Mouse (Mus musculus) embryonic fibroblast, embryonic 13.5 days (primary cell): ENCODE measurements around the gene Efs. TPM values are rescaled to one million over a fixed set of nuclear protein-coding genes. Genes with fewer than 3 reads are reported as not detected.

Source experiments
- H3K27ac ChIP-seq: 2 replicates; pipeline ENCODE4 v1.5.1; 2012; ENCODE audit warnings: low read length, control low read depth, inconsistent platforms; ENCODE audit not compliant: insufficient read depth
- H3K4me1 ChIP-seq: 2 replicates; pipeline ENCODE4 v1.6.1; 2011; ENCODE audit warnings: low read length; ENCODE audit not compliant: control insufficient read depth, insufficient read depth
- H3K4me3 ChIP-seq: 2 replicates; pipeline ENCODE4 v1.5.1; 2011; ENCODE audit warnings: mild to moderate bottlenecking, control low read depth, low read length; ENCODE audit not compliant: insufficient read depth
- CTCF ChIP-seq: IDR thresholded peaks from 2 replicates; pipeline ENCODE4 v1.5.1; 2011; ENCODE audit warnings: mild to moderate bottlenecking, control low read depth, low read length, moderate library complexity, borderline replicate concordance; ENCODE audit not compliant: insufficient read depth
- POLR2A ChIP-seq: IDR thresholded peaks from 2 replicates; pipeline ENCODE4 v1.6.1; 2011; ENCODE audit warnings: low read depth, mild to moderate bottlenecking, control low read depth, low read length, moderate library complexity
- polyA plus RNA-seq: library from polyadenylated mRNA; stranded (reverse); fragments of >200 nt; gene quantifications from 2 replicates; pipeline ENCODE4 v1.2.4, GENCODE M21; 2011; ENCODE audit warnings: low read depth; ENCODE audit not compliant: missing spikeins, insufficient read length

Efs gene
- polyA plus RNA-seq, 1 experiment = 26.9 TPM

DNA sequence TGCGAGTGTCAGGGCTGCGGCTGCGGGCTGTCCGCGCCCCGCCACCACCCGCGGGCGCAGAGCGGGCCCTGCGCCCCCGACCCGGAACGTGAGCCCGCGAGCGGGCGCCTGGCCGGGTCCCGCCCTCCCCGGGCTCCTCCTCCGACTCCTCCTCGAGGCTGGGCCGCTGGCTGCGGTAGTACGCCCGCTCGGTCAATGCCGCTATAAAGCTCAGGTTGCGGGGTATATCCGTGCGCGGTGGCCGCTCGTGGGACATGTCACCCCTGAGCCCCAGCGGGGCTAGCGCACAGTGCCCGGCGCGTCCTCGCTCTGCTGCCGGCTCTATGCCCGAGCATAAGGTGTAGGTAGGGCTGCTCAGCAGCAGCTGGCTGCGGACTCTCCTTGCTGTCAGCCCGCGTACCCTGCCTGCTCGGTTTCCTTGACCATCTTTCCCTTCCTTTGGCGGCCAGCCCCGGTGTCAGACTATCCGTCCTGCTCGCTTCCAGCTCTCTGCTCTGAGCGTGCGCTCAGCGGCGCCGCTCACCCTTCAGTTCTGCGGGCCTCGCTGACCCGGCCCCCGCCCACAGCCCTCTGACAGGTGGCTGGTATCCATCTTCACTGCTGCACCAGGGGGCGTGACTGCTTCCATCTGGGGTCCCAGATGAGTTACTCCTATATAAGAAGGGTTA lies 48.7 kb downstream of the Efs start, which contains the start of gene Ppp1r3e:
Gene Ppp1r3e, minus strand, starts transcription at position 503 of the 668 bp plus-strand sequence.
- no peak for TF ChIP-seq CTCF
- peak; percentile 21; the same call in 1 of the 2 replicates for TF ChIP-seq POLR2A
- 0 out of 2 replicates have a peak, but pooled peaks cover 2% of the 10 kb centered on the region for H3K4me1 ChIP-seq
- H3K4me3 ChIP-seq = peak within 1 kb of the TSS; percentile 75
- H3K27ac ChIP-seq = peak within 1 kb of the TSS; percentile 53

DNA sequence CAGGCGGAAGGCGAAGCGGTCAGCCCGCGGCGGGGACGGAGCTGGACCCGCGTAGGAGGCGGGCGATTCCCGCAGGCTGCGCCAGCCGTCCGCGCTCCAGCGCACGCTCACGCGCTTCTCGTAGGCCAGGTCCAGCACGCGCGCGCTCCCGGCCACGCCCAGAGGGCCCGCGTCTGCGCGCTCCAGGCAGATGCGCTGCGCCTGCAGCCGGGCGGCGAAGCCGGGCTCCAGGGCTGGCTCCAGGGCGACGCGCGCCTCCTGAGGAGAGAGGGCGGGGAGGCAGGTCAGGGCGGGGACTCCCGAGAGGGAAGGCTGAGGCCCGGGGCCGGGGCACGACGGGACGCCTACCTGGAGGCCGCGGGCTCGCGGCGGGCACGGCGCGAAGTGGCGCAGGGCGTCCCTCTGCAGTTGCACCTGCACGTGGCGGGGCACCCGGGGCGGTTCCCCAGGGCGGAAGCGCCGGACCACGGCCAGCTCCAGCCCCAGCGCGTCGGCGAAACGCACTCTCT lies 49.3 kb downstream of the Efs start:
- peak; percentile 74 for TF ChIP-seq POLR2A
- no peak for TF ChIP-seq CTCF
- peak overlapping the region; percentile 53 for H3K27ac ChIP-seq
- H3K4me1 ChIP-seq = 0 out of 2 replicates have a peak, but pooled peaks cover 2% of the 10 kb centered on the region
- H3K4me3 ChIP-seq = peak overlapping the region; percentile 75

DNA sequence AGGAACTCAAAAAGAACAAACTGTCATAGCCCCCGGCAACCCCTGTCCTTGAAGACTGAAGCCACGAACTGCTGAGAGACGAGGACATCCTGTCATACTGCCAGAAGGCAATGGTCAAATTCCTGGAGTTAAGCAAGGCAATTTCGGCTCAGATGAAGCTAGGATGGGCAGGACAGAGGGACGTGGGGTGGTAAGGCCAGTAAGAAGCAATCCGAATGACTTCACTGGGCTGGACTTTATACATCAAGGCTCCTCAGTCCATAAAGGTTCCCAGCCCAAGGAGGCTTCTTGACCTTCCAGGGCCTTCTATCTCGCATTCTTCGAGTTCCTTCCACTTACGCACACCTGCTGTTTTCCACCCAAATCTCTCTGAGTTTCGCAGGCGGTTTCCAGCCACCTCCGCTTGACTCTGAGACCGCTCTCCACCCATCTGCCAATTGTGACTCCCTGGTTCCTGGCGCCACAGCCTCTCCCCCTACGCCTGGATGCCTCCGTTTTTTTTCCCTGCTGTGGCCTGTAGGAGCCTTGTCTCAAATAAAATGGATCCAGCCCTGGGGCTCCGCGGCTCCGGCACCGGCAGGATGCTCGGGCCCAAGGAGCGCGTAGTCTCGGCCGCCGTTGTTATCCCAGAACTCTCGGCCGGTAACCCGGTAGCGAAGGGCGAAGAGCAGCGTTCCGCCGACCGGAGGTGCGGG lies 49.9 kb downstream of the Efs start:
- Histone ChIP-seq H3K4me1 (0 out of 2 replicates have a peak, but pooled peaks cover 2% of the 10 kb centered on the region), H3K27ac (peak overlapping the region; percentile 53), H3K4me3 (peak overlapping the region; percentile 75)
- no peak for TF ChIP-seq CTCF

DNA sequence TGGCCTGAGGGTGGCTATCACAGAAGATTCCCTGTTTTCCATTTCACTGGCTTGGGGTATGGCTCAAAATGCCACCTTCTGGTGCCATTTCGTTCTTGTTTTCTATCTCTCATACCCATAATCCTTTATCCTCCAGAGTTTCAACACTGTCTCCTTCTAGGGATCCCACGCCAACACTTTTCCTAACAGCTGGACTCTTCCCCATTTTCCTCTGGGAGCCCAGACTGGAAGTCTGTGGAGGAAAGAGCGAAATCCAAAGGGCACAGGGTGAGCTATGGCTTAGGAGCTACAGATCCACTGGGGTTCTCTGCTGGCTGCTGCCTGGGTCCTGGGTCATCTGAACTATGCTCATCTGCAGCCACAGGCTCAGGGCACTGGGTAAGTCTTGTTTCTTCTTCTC lies 51.8 kb downstream of the Efs start:
- H3K27ac ChIP-seq = no peak overlapping the region
- TF ChIP-seq CTCF = no peak
- TF ChIP-seq POLR2A = no peak

DNA sequence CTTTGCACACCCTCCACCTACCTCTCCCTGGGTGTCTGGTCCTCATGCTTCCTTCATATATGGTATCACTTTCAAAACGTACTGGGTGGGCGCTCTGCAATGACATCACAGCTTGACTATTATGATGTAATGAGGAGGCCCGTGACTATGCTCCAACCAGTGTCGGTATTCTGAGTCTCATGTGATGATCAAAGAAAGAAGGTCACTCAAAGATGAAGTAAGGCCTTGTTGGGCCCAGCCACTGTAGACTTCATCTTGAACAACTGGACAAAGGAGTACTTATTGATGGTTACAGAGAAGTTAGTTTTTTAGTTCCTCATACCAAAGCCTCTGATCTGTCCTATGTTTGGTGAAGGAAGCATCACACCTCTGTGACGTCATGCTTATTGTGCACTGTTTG lies 55.1 kb downstream of the Efs start, which contains the start of gene Homez:
Gene Homez, minus strand, starts transcription at position 101 of the 400 bp plus-strand sequence.
- H3K4me1 ChIP-seq = no peaks in the 10 kb centered on the region
- H3K27ac ChIP-seq = no peak within 1 kb of the TSS
- no peak within 1 kb of the TSS for H3K4me3 ChIP-seq
- TF ChIP-seq POLR2A (no peak), CTCF (no peak)

More for the DNA sequence above, 51.8 kb downstream of the Efs start:
- no peak overlapping the region for H3K4me3 ChIP-seq
- 0 out of 2 replicates have a peak, but pooled peaks cover 2% of the 10 kb centered on the region for H3K4me1 ChIP-seq

DNA sequence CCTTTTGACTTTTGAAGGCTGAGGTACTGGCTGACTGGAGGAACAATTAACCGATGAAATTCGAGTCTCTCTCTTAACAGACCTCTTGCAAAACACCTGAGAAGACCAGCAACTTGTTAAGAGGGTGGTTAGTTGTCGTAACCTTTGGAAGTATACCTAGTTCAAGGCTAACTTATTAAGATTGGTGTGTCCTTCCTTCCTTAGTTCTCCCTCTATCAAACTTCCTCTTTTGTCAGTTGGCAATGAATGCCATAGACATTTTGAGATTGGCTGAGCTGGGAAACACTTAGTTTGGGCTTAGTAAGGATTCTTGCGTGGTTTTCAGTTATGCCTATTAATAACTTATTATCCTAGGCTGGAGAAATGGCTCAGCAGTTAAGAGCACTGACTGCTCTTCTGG lies 57.9 kb downstream of the Efs start:
- TF ChIP-seq CTCF (no peak), POLR2A (no peak)
- no peak overlapping the region for H3K4me3 ChIP-seq
- H3K27ac ChIP-seq = no peak overlapping the region
- H3K4me1 ChIP-seq = no peaks in the 10 kb centered on the region

DNA sequence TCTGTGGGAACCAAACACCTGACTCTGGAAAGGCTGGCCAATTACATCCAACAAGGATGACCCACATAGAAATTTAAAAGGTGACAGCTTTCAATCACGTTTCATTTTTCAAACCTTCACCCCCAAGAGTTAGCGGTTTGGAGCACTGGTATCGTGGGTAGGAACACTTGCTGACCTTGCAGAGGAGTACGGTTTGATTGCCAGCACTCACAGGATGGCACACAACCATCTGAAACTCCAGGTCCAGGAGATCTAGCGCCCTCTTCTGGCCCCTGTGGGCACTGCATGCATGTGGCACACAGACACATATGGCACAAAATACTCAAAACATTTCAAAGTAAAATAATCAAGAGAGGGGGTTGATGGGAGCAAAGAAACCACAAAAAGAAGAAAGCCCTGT lies 59.0 kb downstream of the Efs start:
- H3K4me3 ChIP-seq = no peak overlapping the region
- no peak overlapping the region for H3K27ac ChIP-seq
- no peak for TF ChIP-seq POLR2A
- TF ChIP-seq CTCF = 0 out of 2 replicates have a peak, but pooled peaks have one; percentile 3
- no peaks in the 10 kb centered on the region for H3K4me1 ChIP-seq

Other genes with a start within 250 kb of the Efs start
- gene 1700123O20Rik, start 239.9 kb downstream of the Efs start, polyA plus RNA-seq = 51.6 and 58.9 TPM in 2 replicates
- 184 and 243 TPM in 2 replicates for gene Acin1, start 239.2 kb downstream of the Efs start, polyA plus RNA-seq
- not detected in 2 replicates for gene Gm29776, start 227.3 kb downstream of the Efs start, polyA plus RNA-seq
- gene Cebpe, start 214.0 kb downstream of the Efs start, polyA plus RNA-seq = not detected in 2 replicates
- 0.47 and 2.0 TPM in 2 replicates for gene Slc7a8, start 144.2 kb downstream of the Efs start, polyA plus RNA-seq
- not detected in 2 replicates for gene Rnf212b, start 112.0 kb downstream of the Efs start, polyA plus RNA-seq
- gene Homez, start 55.2 kb downstream of the Efs start, polyA plus RNA-seq = 5.4 and 6.9 TPM in 2 replicates
- gene Ppp1r3e, start 48.6 kb downstream of the Efs start, polyA plus RNA-seq = 8.4 and 10.9 TPM in 2 replicates
- gene Bcl2l2, start 42.7 kb downstream of the Efs start, polyA plus RNA-seq = 48.3 and 53.1 TPM in 2 replicates
- gene Gm20521, start 42.7 kb downstream of the Efs start, polyA plus RNA-seq = not detected in 2 replicates
- 168 and 172 TPM in 2 replicates for gene Pabpn1, start 33.6 kb downstream of the Efs start, polyA plus RNA-seq
- 17.7 and 20.9 TPM in 2 replicates for gene Slc22a17, start 13.0 kb downstream of the Efs start, polyA plus RNA-seq
- gene Il25, start 6.6 kb upstream of the Efs start, polyA plus RNA-seq = not detected in 2 replicates
- not detected in 2 replicates for gene Cmtm5, start 10.1 kb upstream of the Efs start, polyA plus RNA-seq
- gene Myh6, start 40.8 kb upstream of the Efs start, polyA plus RNA-seq = 1.0 TPM in 1 of 2 replicates, not detected in the other
- gene Gm17428, start 50.8 kb upstream of the Efs start, polyA plus RNA-seq = not detected in 2 replicates
- not detected in 2 replicates for gene Myh7, start 68.5 kb upstream of the Efs start, polyA plus RNA-seq
- gene Ngdn, start 89.3 kb upstream of the Efs start, polyA plus RNA-seq = 32.8 and 37.7 TPM in 2 replicates
- gene Zfhx2, start 166.2 kb upstream of the Efs start, polyA plus RNA-seq = 1.9 and 3.5 TPM in 2 replicates
- gene Thtpa, start 168.7 kb upstream of the Efs start, polyA plus RNA-seq = 13.1 and 17.1 TPM in 2 replicates
- gene Ap1g2, start 180.5 kb upstream of the Efs start, polyA plus RNA-seq = 6.7 and 10.0 TPM in 2 replicates
- gene Jph4, start 190.8 kb upstream of the Efs start, polyA plus RNA-seq = 0.73 and 1.6 TPM in 2 replicates